Mouse (Mus musculus): ENCODE data around the gene Gm6588. TPM values are rescaled to one million over a fixed set of nuclear protein-coding genes. Genes with fewer than 3 reads are reported as not detected.

The Gm6588 gene
- polyA plus RNA-seq, 1 experiment from 2014 or later = not detected

DNA sequence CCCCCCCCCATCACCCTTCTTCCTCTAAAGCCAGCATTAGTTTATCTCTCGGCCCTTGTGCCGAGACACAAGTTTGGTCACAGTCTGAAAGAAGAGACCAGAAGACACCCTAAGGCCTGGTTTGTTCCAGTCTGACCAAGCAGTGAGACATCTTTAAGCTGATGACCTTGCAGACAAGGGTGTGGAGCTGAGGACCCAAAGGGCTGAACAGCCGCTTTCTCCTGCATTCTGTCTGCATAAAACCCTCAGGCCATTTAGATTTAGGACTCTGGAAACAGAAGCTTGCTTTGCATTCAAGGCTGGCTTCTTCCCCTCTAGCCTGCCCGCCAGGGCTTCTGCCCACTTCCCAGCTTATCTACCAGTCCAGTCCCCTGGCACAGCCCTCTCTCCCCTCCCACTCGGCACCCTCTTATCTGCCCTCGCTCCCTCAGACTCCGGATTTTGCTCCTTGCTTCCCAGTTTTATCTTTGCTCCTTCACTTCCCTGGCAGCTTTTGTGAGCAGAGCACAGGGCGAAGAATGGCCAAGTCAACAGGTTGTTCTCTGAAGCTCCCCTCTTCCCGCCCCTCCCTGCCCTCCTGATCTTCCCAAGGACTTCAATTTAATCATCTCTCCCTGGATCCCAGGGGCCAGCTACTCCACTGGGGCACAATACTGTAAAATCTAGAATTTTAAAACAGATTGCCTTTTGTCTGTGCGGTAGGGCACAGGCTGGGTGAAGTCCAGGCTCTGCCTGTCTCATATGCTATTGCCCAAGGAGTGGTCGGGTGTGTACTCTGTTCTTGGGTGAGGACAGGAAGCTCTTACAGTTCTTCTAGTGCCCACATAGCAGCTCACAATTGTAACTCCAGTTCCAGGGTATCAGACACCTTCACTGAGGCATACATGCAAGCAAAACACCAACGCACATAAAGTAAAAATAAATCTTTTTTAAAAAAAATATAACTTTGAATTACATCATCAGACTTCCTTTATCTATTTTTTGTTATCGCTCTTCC, 50.0 kb downstream of the Gm6588 start:
- no peaks in the 10 kb centered on the region for H3K36me3 ChIP-seq (ENCODE audit: control insufficient read depth, insufficient read depth, low read length)
- no peak overlapping the region for H3K27ac ChIP-seq (replicated peaks; ENCODE audit: low read depth, low read length)
- DNase-seq (ENCODE audit: low spot score) (no peak), ATAC-seq (ENCODE audit: low read depth) (no peak)
- H3K9ac ChIP-seq (ENCODE audit: low read depth, low read length) = no peak overlapping the region
- no peaks in the 10 kb centered on the region for H3K27me3 ChIP-seq (replicated peaks; ENCODE audit: control insufficient read depth, insufficient read depth, low read length)
- no peak overlapping the region for H3K4me3 ChIP-seq (ENCODE audit: low read depth, low read length)
- WGBS = 71% methylated on average over 13 of the region's 13 CpGs
- no peaks in the 10 kb centered on the region for H3K9me3 ChIP-seq (ENCODE audit: control insufficient read depth, low read length)
- no peaks in the 10 kb centered on the region for H3K4me1 ChIP-seq (ENCODE audit: control insufficient read depth, insufficient read depth, low read length)
- no peak overlapping the region for H3K4me2 ChIP-seq (ENCODE audit: low read depth, low read length)

DNA sequence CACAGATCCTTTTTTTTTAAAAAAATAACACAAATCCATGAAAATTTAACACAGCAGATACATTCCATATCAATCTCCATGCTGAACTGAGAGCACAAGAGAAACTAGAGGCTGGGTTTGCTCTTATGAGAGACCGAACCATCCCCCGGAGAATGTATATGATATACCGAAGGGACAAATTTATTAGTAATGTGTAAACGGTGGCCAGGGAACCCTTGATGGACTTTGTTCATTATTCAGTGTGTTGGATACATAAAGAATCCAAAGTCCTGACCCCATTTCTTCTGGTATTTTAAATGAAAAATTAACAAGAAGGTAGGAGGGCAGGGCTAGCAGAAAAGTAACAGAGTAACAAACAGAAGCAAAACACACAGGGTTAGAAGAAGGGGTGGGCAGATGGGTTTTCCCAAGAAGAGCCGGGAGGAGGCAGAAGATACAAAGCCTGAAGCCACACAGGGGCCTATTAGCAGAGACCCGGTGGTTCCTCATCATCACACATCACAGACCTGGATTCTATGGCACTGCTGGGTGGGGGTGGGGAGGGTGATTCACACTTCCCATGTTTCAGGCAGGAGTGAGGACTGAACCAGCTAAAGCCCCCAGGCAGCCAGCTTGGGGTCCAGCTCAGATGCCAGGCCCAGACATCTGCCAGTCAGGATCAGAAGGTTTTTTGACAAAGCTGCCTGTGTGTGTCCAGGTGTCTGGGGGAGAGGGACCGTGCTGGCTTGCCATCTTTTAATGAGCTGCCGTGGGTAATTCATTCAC, 50.9 kb downstream of the Gm6588 start:
- peak; percentile 26; the same call in 1 of the 2 replicates for ATAC-seq (ENCODE audit: low read depth)
- no peak overlapping the region for H3K4me3 ChIP-seq (ENCODE audit: low read depth, low read length)
- DNase-seq (ENCODE audit: low spot score) = no peak
- no peak overlapping the region for H3K4me2 ChIP-seq (ENCODE audit: low read depth, low read length)
- H3K9ac ChIP-seq (ENCODE audit: low read depth, low read length) = no peak overlapping the region
- no peak overlapping the region for H3K27ac ChIP-seq (replicated peaks; ENCODE audit: low read depth, low read length)
- H3K9me3 ChIP-seq (ENCODE audit: control insufficient read depth, low read length) = no peaks in the 10 kb centered on the region
- no peaks in the 10 kb centered on the region for H3K4me1 ChIP-seq (ENCODE audit: control insufficient read depth, insufficient read depth, low read length)
- no peaks in the 10 kb centered on the region for H3K36me3 ChIP-seq (ENCODE audit: control insufficient read depth, insufficient read depth, low read length)
- H3K27me3 ChIP-seq (replicated peaks; ENCODE audit: control insufficient read depth, insufficient read depth, low read length) = no peaks in the 10 kb centered on the region
- 54% methylated on average over 8 of the region's 8 CpGs for WGBS

Other genes starting within 250 kb of the Gm6588 start
- gene Cryba4, start 196.9 kb upstream of the Gm6588 start, polyA plus RNA-seq (2014; fragmentation: Nextera tagmentation; extraction: Ambion mirVana) = 2.7 and 2.8 TPM in 2 replicates
- 1.8 and 3.2 TPM in 2 replicates for gene Crybb1, start 193.6 kb upstream of the Gm6588 start, polyA plus RNA-seq (2014; fragmentation: Nextera tagmentation; extraction: Ambion mirVana)
- gene Tpst2, start 172.7 kb upstream of the Gm6588 start, polyA plus RNA-seq (2014; fragmentation: Nextera tagmentation; extraction: Ambion mirVana) = 46.9 and 50.6 TPM in 2 replicates
- gene Tfip11, start 123.1 kb upstream of the Gm6588 start, polyA plus RNA-seq (2014; fragmentation: Nextera tagmentation; extraction: Ambion mirVana) = 23.1 and 23.2 TPM in 2 replicates
- gene Srrd, start 106.4 kb upstream of the Gm6588 start, polyA plus RNA-seq (2014; fragmentation: Nextera tagmentation; extraction: Ambion mirVana) = 30.3 and 34.3 TPM in 2 replicates
- 31.1 and 31.6 TPM in 2 replicates for gene Hps4, start 106.3 kb upstream of the Gm6588 start, polyA plus RNA-seq (2014; fragmentation: Nextera tagmentation; extraction: Ambion mirVana)
- gene Gm6583, start 93.4 kb upstream of the Gm6588 start, polyA plus RNA-seq (2014; fragmentation: Nextera tagmentation; extraction: Ambion mirVana) = 0.09 and 0.13 TPM in 2 replicates
- gene Asphd2, start 54.6 kb upstream of the Gm6588 start, polyA plus RNA-seq (2014; fragmentation: Nextera tagmentation; extraction: Ambion mirVana) = 18.2 and 20.3 TPM in 2 replicates
- 0.82 and 1.2 TPM in 2 replicates for gene Sez6l, start 127.8 kb downstream of the Gm6588 start, polyA plus RNA-seq (2014; fragmentation: Nextera tagmentation; extraction: Ambion mirVana)